Mouse (Mus musculus) stomach, adult 2 months (tissue): ENCODE measurements around the gene Olfr123. TPM values are rescaled to one million over a fixed set of nuclear protein-coding genes. Genes with fewer than 3 reads are reported as not detected.

ENCODE experiments used
- polyA plus RNA-seq: library from polyadenylated mRNA; depleted of rRNA; stranded (reverse); fragments of >200 nt; gene quantifications from 2 replicates; pipeline ENCODE4 v1.2.3, GENCODE M21; 2012; rRNA removed

Gene Olfr123
- not detected in 2 replicates for polyA plus RNA-seq

GRCm38 (mm10) chr17:37793229-37793628 is at the start of gene Olfr123:
Gene Olfr123 (plus strand): TSS chr17:37793529.

GRCm38 (mm10) chr17:37768307-37768706 is 25.0 kb upstream of the Olfr123 start, which contains the start of gene Olfr122:
Gene Olfr122 (plus strand): TSS chr17:37768607.

GRCm38 (mm10) chr17:37799588-37799987 is 6.3 kb downstream of the Olfr123 start, which contains the start of gene Olfr124:
Gene Olfr124 (plus strand): TSS chr17:37799888.

GRCm38 (mm10) chr17:37832649-37833048 is 39.3 kb downstream of the Olfr123 start, which contains the start of gene Olfr125:
Gene Olfr125 (plus strand): TSS chr17:37832949.

GRCm38 (mm10) chr17:37847183-37847582 is 53.9 kb downstream of the Olfr123 start, which contains the start of gene Olfr126:
Gene Olfr126 (plus strand): TSS chr17:37847483.

Other genes starting within 250 kb of the Olfr123 start
- gene Olfr112, start 224.1 kb upstream of the Olfr123 start, polyA plus RNA-seq: not detected in 2 replicates
- not detected in 2 replicates for gene Olfr113, start 215.9 kb upstream of the Olfr123 start, polyA plus RNA-seq
- not detected in 2 replicates for gene Olfr114, start 200.8 kb upstream of the Olfr123 start, polyA plus RNA-seq
- gene Olfr115, start 166.4 kb upstream of the Olfr123 start, polyA plus RNA-seq: not detected in 2 replicates
- gene Olfr116, start 166.3 kb upstream of the Olfr123 start, polyA plus RNA-seq: not detected in 2 replicates
- gene Olfr117, start 129.7 kb upstream of the Olfr123 start, polyA plus RNA-seq: not detected in 2 replicates
- gene Olfr118, start 126.5 kb upstream of the Olfr123 start, polyA plus RNA-seq: not detected in 2 replicates
- not detected in 2 replicates for gene Olfr119, start 97.0 kb upstream of the Olfr123 start, polyA plus RNA-seq
- not detected in 2 replicates for gene Olfr120, start 71.7 kb upstream of the Olfr123 start, polyA plus RNA-seq
- not detected in 2 replicates for gene Olfr121, start 44.7 kb upstream of the Olfr123 start, polyA plus RNA-seq
- gene Olfr122, start 24.9 kb upstream of the Olfr123 start, polyA plus RNA-seq: not detected in 2 replicates
- not detected in 2 replicates for gene Olfr124, start 6.4 kb downstream of the Olfr123 start, polyA plus RNA-seq
- not detected in 2 replicates for gene Olfr125, start 39.4 kb downstream of the Olfr123 start, polyA plus RNA-seq
- gene Olfr126, start 54.0 kb downstream of the Olfr123 start, polyA plus RNA-seq: not detected in 2 replicates
- not detected in 2 replicates for gene Olfr127, start 106.9 kb downstream of the Olfr123 start, polyA plus RNA-seq
- not detected in 2 replicates for gene Olfr128, start 127.0 kb downstream of the Olfr123 start, polyA plus RNA-seq
- not detected in 2 replicates for gene Olfr761, start 159.6 kb downstream of the Olfr123 start, polyA plus RNA-seq